Mouse (Mus musculus): Measurements from ENCODE around the gene Colec11. TPM values are rescaled to one million over a fixed set of nuclear protein-coding genes. Genes with fewer than 3 reads are reported as not detected.
A peak's percentile ranks its signal among the peaks of the same experiment; 100 is the strongest.

The Colec11 gene
- 3.1 and 4.4 TPM in 2 replicates for polyA plus RNA-seq (2015; fragmentation: Nextera tagmentation; extraction: Ambion mirVana)

DNA sequence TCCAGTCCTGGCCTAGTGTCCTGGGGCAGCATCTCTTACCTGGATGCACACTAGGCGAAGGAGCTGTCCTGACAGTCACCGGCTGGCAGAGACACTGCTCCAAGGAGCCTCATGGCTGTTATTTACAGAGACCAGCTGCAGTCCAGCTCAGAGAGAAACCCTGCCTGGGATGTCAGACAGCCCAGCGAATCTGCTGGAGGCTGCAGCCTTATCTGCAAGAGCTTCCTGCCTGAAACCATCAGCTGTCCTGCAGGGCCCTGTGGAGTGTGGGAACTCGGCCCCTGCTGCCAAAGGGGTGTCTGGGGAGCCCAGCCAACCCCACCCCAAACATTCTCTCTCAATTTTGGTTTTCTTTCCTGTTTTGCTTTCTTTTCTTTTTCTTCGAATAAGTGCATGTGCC is at the start of gene Colec11:
Colec11 (minus strand) TSS at position 183 of the 400 bp plus-strand sequence.
- H3K27ac ChIP-seq (ENCODE audit: low read length) = peak within 1 kb of the TSS; percentile 56
- H3K9me3 ChIP-seq (ENCODE audit: low read length) = no peaks in the 10 kb centered on the region
- no peak within 1 kb of the TSS for H3K4me2 ChIP-seq (replicated peaks; ENCODE audit: low read depth, low read length)
- WGBS = 51% methylated on average over 5 of the region's 5 CpGs
- H3K36me3 ChIP-seq (ENCODE audit: insufficient read depth, low read length) = peaks cover 2% of the 10 kb centered on the region; the same call in 1 of the 2 replicates
- H3K9ac ChIP-seq (replicated peaks; ENCODE audit: low read length) = no peak within 1 kb of the TSS
- 0 out of 2 replicates have a peak, but pooled peaks have one; percentile 17 for ATAC-seq (ENCODE audit: low FRiP score, low TSS enrichment)
- no peaks in the 10 kb centered on the region for H3K27me3 ChIP-seq (ENCODE audit: insufficient read depth, low read length)
- peaks cover 18% of the 10 kb centered on the region for H3K4me1 ChIP-seq (ENCODE audit: insufficient read depth, low read length)
- H3K4me3 ChIP-seq (ENCODE audit: low read length) = no peak within 1 kb of the TSS

- H3K9ac ChIP-seq (replicated peaks; ENCODE audit: low read length) = 0 out of 2 replicates have a peak overlapping the region, but pooled peaks have one; percentile 2
- ATAC-seq (ENCODE audit: low FRiP score, low TSS enrichment) = no peak
- no peak overlapping the region for H3K27ac ChIP-seq (ENCODE audit: low read length)
- H3K36me3 ChIP-seq (ENCODE audit: insufficient read depth, low read length) = no peaks in the 10 kb centered on the region
- no peak overlapping the region for H3K4me3 ChIP-seq (ENCODE audit: low read length)
- H3K4me1 ChIP-seq (ENCODE audit: insufficient read depth, low read length) = peaks cover 8% of the 10 kb centered on the region
- no peak overlapping the region for H3K4me2 ChIP-seq (replicated peaks; ENCODE audit: low read depth, low read length)
- no peaks in the 10 kb centered on the region for H3K27me3 ChIP-seq (ENCODE audit: insufficient read depth, low read length)
- H3K9me3 ChIP-seq (ENCODE audit: low read length) = no peaks in the 10 kb centered on the region
- 23% methylated on average over 8 of the region's 8 CpGs for WGBS
Observed at GRCm38 (mm10) chr12:28667287-28667686, 44.1 kb upstream of the Colec11 start.

DNA sequence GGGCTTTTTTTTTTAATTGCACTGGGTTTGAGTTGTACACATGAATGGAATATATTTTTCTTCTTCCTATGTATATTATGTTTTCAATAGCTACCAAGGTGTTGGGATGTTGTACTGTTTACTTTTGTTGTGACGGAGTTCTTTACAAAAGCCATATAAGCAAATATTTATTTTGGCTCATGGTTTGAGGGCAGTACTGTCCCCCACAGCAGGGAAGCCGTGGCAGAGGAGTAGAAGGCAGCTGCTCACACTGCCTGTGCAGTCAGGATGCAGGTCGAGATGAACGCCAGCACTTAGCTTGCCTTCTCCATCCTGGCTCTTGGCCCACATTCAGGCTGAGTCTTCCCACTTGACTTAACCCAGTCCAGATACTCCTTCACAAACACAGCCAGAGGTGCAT is 43.6 kb upstream of the Colec11 start:
- WGBS = 70% methylated on average over 4 of the region's 4 CpGs
- no peak overlapping the region for H3K27ac ChIP-seq (ENCODE audit: low read length)
- no peak overlapping the region for H3K9ac ChIP-seq (replicated peaks; ENCODE audit: low read length)
- H3K4me3 ChIP-seq (ENCODE audit: low read length) = no peak overlapping the region
- H3K4me2 ChIP-seq (replicated peaks; ENCODE audit: low read depth, low read length) = no peak overlapping the region
- no peaks in the 10 kb centered on the region for H3K36me3 ChIP-seq (ENCODE audit: insufficient read depth, low read length)
- H3K4me1 ChIP-seq (ENCODE audit: insufficient read depth, low read length) = peaks cover 8% of the 10 kb centered on the region
- H3K27me3 ChIP-seq (ENCODE audit: insufficient read depth, low read length) = no peaks in the 10 kb centered on the region
- no peaks in the 10 kb centered on the region for H3K9me3 ChIP-seq (ENCODE audit: low read length)
- ATAC-seq (ENCODE audit: low FRiP score, low TSS enrichment) = no peak

- WGBS = 84% methylated on average over 4 of the region's 4 CpGs
- Histone ChIP-seq H3K9ac (replicated peaks; ENCODE audit: low read length) (no peak overlapping the region), H3K36me3 (ENCODE audit: insufficient read depth, low read length) (peaks cover 21% of the 10 kb centered on the region), H3K4me3 (ENCODE audit: low read length) (no peak overlapping the region), H3K27me3 (ENCODE audit: insufficient read depth, low read length) (no peaks in the 10 kb centered on the region), H3K9me3 (ENCODE audit: low read length) (no peaks in the 10 kb centered on the region), H3K27ac (ENCODE audit: low read length) (no peak overlapping the region), H3K4me2 (replicated peaks; ENCODE audit: low read depth, low read length) (no peak overlapping the region), H3K4me1 (ENCODE audit: insufficient read depth, low read length) (peaks cover 6% of the 10 kb centered on the region)
- ATAC-seq (ENCODE audit: low FRiP score, low TSS enrichment) = no peak
Observed at GRCm38 (mm10) chr12:28662628-28663027, 39.5 kb upstream of the Colec11 start.

DNA sequence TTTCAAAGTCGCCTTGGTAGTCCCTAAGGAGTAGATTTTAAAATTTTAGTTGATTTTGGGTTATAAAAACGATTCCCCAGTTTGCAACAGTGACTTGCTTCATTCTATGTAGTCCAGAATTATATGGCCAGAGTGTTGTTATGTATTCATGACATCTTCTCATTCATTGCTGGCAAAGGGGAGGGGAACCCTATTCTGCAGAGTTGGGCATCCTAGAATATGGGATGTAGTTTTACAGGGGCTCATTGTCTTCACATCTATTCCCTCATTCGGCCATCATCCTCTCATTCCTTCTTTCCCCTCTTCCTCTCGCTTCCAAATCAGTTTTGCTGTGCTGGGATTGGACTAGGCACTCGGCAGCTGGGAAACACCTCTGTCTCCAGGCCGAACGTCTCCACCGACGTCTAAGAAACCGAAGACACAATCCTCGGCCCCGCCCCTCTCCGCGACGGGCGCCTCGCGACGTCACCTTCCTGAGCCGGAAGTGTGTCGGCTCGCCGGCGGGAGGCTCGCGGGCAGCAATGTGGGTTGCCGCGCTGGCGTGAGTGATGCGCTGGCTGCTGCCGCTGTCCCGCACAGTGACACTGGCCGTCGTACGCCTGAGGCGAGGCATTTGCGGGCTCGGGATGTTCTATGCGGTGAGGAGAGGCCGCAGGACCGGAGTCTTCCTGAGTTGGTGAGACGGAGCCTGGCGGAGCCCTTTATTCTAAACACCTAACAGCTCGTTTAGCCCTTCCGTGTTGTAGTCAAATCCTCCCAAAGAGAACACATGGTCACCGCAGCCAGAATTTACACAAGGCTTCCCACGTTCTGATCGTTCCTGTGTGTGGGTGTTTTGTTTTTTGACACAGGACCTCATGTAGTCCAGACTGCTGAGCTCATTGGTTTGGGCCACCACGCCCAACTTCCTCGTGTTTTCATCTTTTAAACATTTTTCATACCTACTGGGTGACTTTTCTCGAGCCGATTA is 26.2 kb upstream of the Colec11 start, which contains the start of gene Rnaseh1:
Rnaseh1 (plus strand) TSS at position 462 of the 970 bp plus-strand sequence.
- Histone ChIP-seq H3K4me2 (replicated peaks; ENCODE audit: low read depth, low read length) (peak within 1 kb of the TSS; percentile 82), H3K4me3 (ENCODE audit: low read length) (peak within 1 kb of the TSS; percentile 95), H3K9me3 (ENCODE audit: low read length) (no peaks in the 10 kb centered on the region), H3K36me3 (ENCODE audit: insufficient read depth, low read length) (peaks cover 8% of the 10 kb centered on the region; the same call in 1 of the 2 replicates), H3K4me1 (ENCODE audit: insufficient read depth, low read length) (peaks cover 6% of the 10 kb centered on the region), H3K9ac (replicated peaks; ENCODE audit: low read length) (peak within 1 kb of the TSS; percentile 82), H3K27me3 (ENCODE audit: insufficient read depth, low read length) (no peaks in the 10 kb centered on the region), H3K27ac (ENCODE audit: low read length) (peak within 1 kb of the TSS; percentile 67; the same call in 1 of the 2 replicates)
- 2% methylated on average over 52 of the region's 52 CpGs for WGBS
- peak; percentile 97 for ATAC-seq (ENCODE audit: low FRiP score, low TSS enrichment)

DNA sequence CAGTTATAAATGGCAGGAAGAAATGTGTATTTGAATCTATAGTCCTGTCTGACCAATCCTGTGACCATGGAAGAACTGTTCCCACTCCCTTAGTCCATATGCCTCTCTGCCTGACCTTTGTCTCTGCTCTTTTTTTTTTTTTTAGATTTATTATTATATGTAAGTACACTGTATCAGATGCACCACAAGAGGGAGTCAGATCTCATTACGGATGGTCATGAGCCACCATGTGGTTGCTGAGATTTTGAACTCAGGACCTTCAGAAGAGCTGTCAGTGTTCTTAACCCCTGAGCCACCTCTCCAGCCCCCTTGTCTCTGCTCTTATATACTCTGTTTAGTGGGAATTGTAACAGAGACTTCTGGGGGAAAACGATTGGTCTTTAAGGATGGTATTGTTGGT is 15.6 kb upstream of the Colec11 start:
- peaks cover 8% of the 10 kb centered on the region for H3K36me3 ChIP-seq (ENCODE audit: insufficient read depth, low read length)
- no peak overlapping the region for H3K4me2 ChIP-seq (replicated peaks; ENCODE audit: low read depth, low read length)
- H3K27me3 ChIP-seq (ENCODE audit: insufficient read depth, low read length) = no peaks in the 10 kb centered on the region; the same call in 1 of the 2 replicates
- no peak for ATAC-seq (ENCODE audit: low FRiP score, low TSS enrichment)
- H3K4me3 ChIP-seq (ENCODE audit: low read length) = no peak overlapping the region
- H3K27ac ChIP-seq (ENCODE audit: low read length) = no peak overlapping the region
- H3K4me1 ChIP-seq (ENCODE audit: insufficient read depth, low read length) = peaks cover 11% of the 10 kb centered on the region
- no peak overlapping the region for H3K9ac ChIP-seq (replicated peaks; ENCODE audit: low read length)
- WGBS = 70% methylated on average over 2 of the region's 2 CpGs
- H3K9me3 ChIP-seq (ENCODE audit: low read length) = no peaks in the 10 kb centered on the region

- no peak for ATAC-seq (ENCODE audit: low FRiP score, low TSS enrichment)
- Histone ChIP-seq H3K27ac (ENCODE audit: low read length) (no peak overlapping the region), H3K9ac (replicated peaks; ENCODE audit: low read length) (no peak overlapping the region; the same call in 1 of the 2 replicates), H3K36me3 (ENCODE audit: insufficient read depth, low read length) (peaks cover 30% of the 10 kb centered on the region), H3K9me3 (ENCODE audit: low read length) (no peaks in the 10 kb centered on the region), H3K4me1 (ENCODE audit: insufficient read depth, low read length) (peaks cover 12% of the 10 kb centered on the region), H3K4me3 (ENCODE audit: low read length) (peak overlapping the region; percentile 92), H3K27me3 (ENCODE audit: insufficient read depth, low read length) (no peaks in the 10 kb centered on the region), H3K4me2 (replicated peaks; ENCODE audit: low read depth, low read length) (peak overlapping the region; percentile 56)
- WGBS = 91% methylated on average over 6 of the region's 6 CpGs
Observed at GRCm38 (mm10) chr12:28636543-28636942, 13.4 kb upstream of the Colec11 start.

DNA sequence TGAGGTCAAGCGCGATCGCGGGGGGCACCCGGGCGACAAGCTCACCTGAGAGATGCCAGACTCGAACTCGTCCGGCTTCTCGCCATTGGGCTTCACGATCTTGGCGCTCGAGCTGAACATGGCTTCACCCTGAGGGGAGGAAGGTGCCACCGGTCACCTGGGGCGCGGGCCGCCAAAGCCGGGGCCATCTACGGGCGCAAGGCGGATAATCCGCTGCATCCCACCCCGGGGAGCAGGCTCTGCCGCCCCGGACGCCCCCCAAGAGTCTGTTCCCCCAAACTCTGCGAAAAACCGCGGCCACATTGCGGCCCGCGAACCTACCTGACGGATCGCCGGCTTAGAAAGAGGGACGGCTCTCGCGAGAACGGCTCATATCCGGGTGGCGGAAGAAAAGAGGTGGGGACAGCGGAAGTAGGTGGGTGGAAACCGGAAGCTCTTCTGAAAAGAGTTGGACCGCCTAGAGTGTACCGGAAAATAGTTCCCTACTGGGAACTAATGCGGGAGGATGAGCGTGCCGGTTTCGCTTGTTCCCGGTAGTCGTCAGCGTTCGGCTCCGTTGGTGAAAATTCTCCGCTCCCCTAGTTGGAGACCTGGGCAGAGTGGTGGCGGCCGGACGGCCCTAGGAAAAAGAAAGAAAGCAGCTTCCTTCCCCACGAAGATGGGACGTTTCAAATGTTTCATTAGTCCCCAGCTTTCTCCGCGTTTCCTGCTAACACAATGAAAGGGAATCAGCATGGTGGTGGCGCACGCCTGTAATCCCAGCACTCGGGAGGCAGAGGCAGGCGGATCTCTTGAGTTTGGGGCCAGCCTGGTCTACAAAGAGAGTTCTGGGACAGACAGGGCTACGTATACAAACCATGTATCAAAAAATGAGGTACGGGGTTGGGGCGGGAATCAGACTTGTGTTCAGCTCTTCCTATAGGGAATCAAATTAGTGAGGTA is 12.6 kb upstream of the Colec11 start, which contains the start of gene Rps7:
Rps7 (minus strand) TSS at position 419 of the 942 bp plus-strand sequence.
- H3K36me3 ChIP-seq (ENCODE audit: insufficient read depth, low read length) = peaks cover 38% of the 10 kb centered on the region
- peak within 1 kb of the TSS; percentile 63 for H3K4me2 ChIP-seq (replicated peaks; ENCODE audit: low read depth, low read length)
- peaks cover 12% of the 10 kb centered on the region for H3K4me1 ChIP-seq (ENCODE audit: insufficient read depth, low read length)
- no peaks in the 10 kb centered on the region for H3K9me3 ChIP-seq (ENCODE audit: low read length)
- ATAC-seq (ENCODE audit: low FRiP score, low TSS enrichment) = peak; percentile 97
- H3K4me3 ChIP-seq (ENCODE audit: low read length) = peak within 1 kb of the TSS; percentile 92
- WGBS = 6% methylated on average over 65 of the region's 69 CpGs
- peak within 1 kb of the TSS; percentile 98 for H3K9ac ChIP-seq (replicated peaks; ENCODE audit: low read length)
- H3K27me3 ChIP-seq (ENCODE audit: insufficient read depth, low read length) = no peaks in the 10 kb centered on the region
- H3K27ac ChIP-seq (ENCODE audit: low read length) = peak within 1 kb of the TSS; percentile 90

- Histone ChIP-seq H3K4me2 (replicated peaks; ENCODE audit: low read depth, low read length) (peak overlapping the region; percentile 63), H3K27ac (ENCODE audit: low read length) (peak overlapping the region; percentile 90), H3K9ac (replicated peaks; ENCODE audit: low read length) (peak overlapping the region; percentile 98), H3K9me3 (ENCODE audit: low read length) (no peaks in the 10 kb centered on the region), H3K4me3 (ENCODE audit: low read length) (peak overlapping the region; percentile 92), H3K36me3 (ENCODE audit: insufficient read depth, low read length) (peaks cover 45% of the 10 kb centered on the region), H3K27me3 (ENCODE audit: insufficient read depth, low read length) (no peaks in the 10 kb centered on the region), H3K4me1 (ENCODE audit: insufficient read depth, low read length) (peaks cover 12% of the 10 kb centered on the region)
- ATAC-seq (ENCODE audit: low FRiP score, low TSS enrichment) = peak; percentile 4; the same call in 1 of the 2 replicates
- whole genome bisulfite sequencing = 2% methylated on average over 23 of the region's 23 CpGs
Observed at GRCm38 (mm10) chr12:28635058-28635534, 11.9 kb upstream of the Colec11 start.
